Mouse (Mus musculus) olfactory bulb, adult 2 months (tissue): ENCODE results near the gene Atg5.

Experiments
- CTCF ChIP-seq: fragments of 200-500 bp; IDR thresholded peaks from 2 replicates; pipeline ENCODE4 v1.5.1; 2012; ENCODE audit warnings: low read depth, mild to moderate bottlenecking, low read length, moderate library complexity; ENCODE audit not compliant: insufficient read depth
- POLR2A ChIP-seq: fragments of 200-500 bp; IDR thresholded peaks from 2 replicates; pipeline ENCODE4 v1.6.1; 2012; ENCODE audit warnings: mild to moderate bottlenecking, low read depth, low read length, moderate library complexity; ENCODE audit not compliant: insufficient read depth

GRCm38 (mm10) chr10:44267426-44268142 is 574 bp upstream of the Atg5 start:
- TF ChIP-seq CTCF (no peak), POLR2A (no peak)
